Mouse (Mus musculus): ENCODE measurements around the gene Auts2. TPM values are rescaled to one million over a fixed set of nuclear protein-coding genes. Genes with fewer than 3 reads are reported as not detected.

The Auts2 gene
- total and polyA plus RNA-seq, 2 experiments from 2014 or later, result 35.2 to 57.5 TPM

GRCm38 (mm10) chr5:132249523-132249922 lies 293.6 kb downstream of the Auts2 start:
- H3K9ac ChIP-seq (replicated peaks; ENCODE audit: low read length, poor library complexity, severe bottlenecking), result no peak overlapping the region
- ATAC-seq (ENCODE audit: low FRiP score), result no peak
- H3K27me3 ChIP-seq (ENCODE audit: insufficient read depth, low read length), result no peaks in the 10 kb centered on the region
- no peak overlapping the region for H3K4me3 ChIP-seq (ENCODE audit: low read depth, low read length)
- H3K4me2 ChIP-seq (ENCODE audit: low read depth, low read length, poor library complexity, severe bottlenecking), result no peak overlapping the region
- WGBS, result 62% methylated on average over 11 of the region's 11 CpGs
- H3K36me3 ChIP-seq (ENCODE audit: insufficient read depth, low read length), result no peaks in the 10 kb centered on the region
- no peak for TF ChIP-seq CTCF (IDR thresholded peaks at IDR 0.05)
- H3K27ac ChIP-seq (ENCODE audit: low read depth, low read length), result no peak overlapping the region
- DNase-seq (ENCODE audit: low spot score), result no peak
- peaks cover 3% of the 10 kb centered on the region; the same call in 1 of the 2 replicates for H3K4me1 ChIP-seq (ENCODE audit: insufficient read depth, low read length)
- H3K9me3 ChIP-seq (ENCODE audit: low read length), result no peaks in the 10 kb centered on the region

- H3K27ac ChIP-seq (ENCODE audit: low read depth, low read length), result no peak overlapping the region
- H3K27me3 ChIP-seq (ENCODE audit: insufficient read depth, low read length), result no peaks in the 10 kb centered on the region
- no peak overlapping the region for H3K4me3 ChIP-seq (ENCODE audit: low read depth, low read length)
- 70% methylated on average over 7 of the region's 7 CpGs for WGBS
- no peaks in the 10 kb centered on the region for H3K9me3 ChIP-seq (ENCODE audit: low read length)
- TF ChIP-seq CTCF (IDR thresholded peaks at IDR 0.05), result no peak
- H3K4me1 ChIP-seq (ENCODE audit: insufficient read depth, low read length), result peaks cover 3% of the 10 kb centered on the region; the same call in 1 of the 2 replicates
- no peak overlapping the region for H3K4me2 ChIP-seq (ENCODE audit: low read depth, low read length, poor library complexity, severe bottlenecking)
- DNase-seq (ENCODE audit: low spot score), result no peak
- H3K9ac ChIP-seq (replicated peaks; ENCODE audit: low read length, poor library complexity, severe bottlenecking), result no peak overlapping the region
- ATAC-seq (ENCODE audit: low FRiP score), result no peak
- no peaks in the 10 kb centered on the region for H3K36me3 ChIP-seq (ENCODE audit: insufficient read depth, low read length)
Observed at GRCm38 (mm10) chr5:132248069-132248468, 295.1 kb downstream of the Auts2 start.

- no peak for TF ChIP-seq CTCF (IDR thresholded peaks at IDR 0.05)
- ATAC-seq (ENCODE audit: low FRiP score), result no peak
Observed at GRCm38 (mm10) chr5:132235460-132235859, 307.7 kb downstream of the Auts2 start.

GRCm38 (mm10) chr5:132234471-132234870 lies 308.7 kb downstream of the Auts2 start:
- ATAC-seq (ENCODE audit: low FRiP score) (no peak), DNase-seq (ENCODE audit: low spot score) (no peak)
- Histone ChIP-seq H3K4me3 (ENCODE audit: low read depth, low read length) (no peak overlapping the region), H3K9me3 (ENCODE audit: low read length) (no peaks in the 10 kb centered on the region), H3K36me3 (ENCODE audit: insufficient read depth, low read length) (no peaks in the 10 kb centered on the region), H3K4me1 (ENCODE audit: insufficient read depth, low read length) (no peaks in the 10 kb centered on the region), H3K27me3 (ENCODE audit: insufficient read depth, low read length) (no peaks in the 10 kb centered on the region), H3K4me2 (ENCODE audit: low read depth, low read length, poor library complexity, severe bottlenecking) (no peak overlapping the region), H3K27ac (ENCODE audit: low read depth, low read length) (no peak overlapping the region), H3K9ac (replicated peaks; ENCODE audit: low read length, poor library complexity, severe bottlenecking) (no peak overlapping the region)
- no peak for TF ChIP-seq CTCF (IDR thresholded peaks at IDR 0.05)
- 71% methylated on average over 7 of the region's 7 CpGs for WGBS

More at GRCm38 (mm10) chr5:132235460-132235859, 307.7 kb downstream of the Auts2 start:
- H3K9me3 ChIP-seq (ENCODE audit: low read length), result no peaks in the 10 kb centered on the region
- H3K4me2 ChIP-seq (ENCODE audit: low read depth, low read length, poor library complexity, severe bottlenecking), result no peak overlapping the region
- H3K27ac ChIP-seq (ENCODE audit: low read depth, low read length), result no peak overlapping the region
- H3K4me1 ChIP-seq (ENCODE audit: insufficient read depth, low read length), result no peaks in the 10 kb centered on the region
- H3K9ac ChIP-seq (replicated peaks; ENCODE audit: low read length, poor library complexity, severe bottlenecking), result no peak overlapping the region
- H3K36me3 ChIP-seq (ENCODE audit: insufficient read depth, low read length), result no peaks in the 10 kb centered on the region
- H3K27me3 ChIP-seq (ENCODE audit: insufficient read depth, low read length), result no peaks in the 10 kb centered on the region
- H3K4me3 ChIP-seq (ENCODE audit: low read depth, low read length), result no peak overlapping the region
- 86% methylated on average over 5 of the region's 5 CpGs for WGBS
- no peak for DNase-seq (ENCODE audit: low spot score)

- H3K36me3 ChIP-seq (ENCODE audit: insufficient read depth, low read length), result no peaks in the 10 kb centered on the region
- no peak overlapping the region for H3K9ac ChIP-seq (replicated peaks; ENCODE audit: low read length, poor library complexity, severe bottlenecking)
- no peaks in the 10 kb centered on the region for H3K9me3 ChIP-seq (ENCODE audit: low read length)
- TF ChIP-seq CTCF (IDR thresholded peaks at IDR 0.05), result peak; percentile 96
- no peak overlapping the region for H3K4me2 ChIP-seq (ENCODE audit: low read depth, low read length, poor library complexity, severe bottlenecking)
- H3K27ac ChIP-seq (ENCODE audit: low read depth, low read length), result no peak overlapping the region
- no peaks in the 10 kb centered on the region for H3K4me1 ChIP-seq (ENCODE audit: insufficient read depth, low read length)
- no peaks in the 10 kb centered on the region for H3K27me3 ChIP-seq (ENCODE audit: insufficient read depth, low read length)
- ATAC-seq (ENCODE audit: low FRiP score), result no peak
- 29% methylated on average over 10 of the region's 10 CpGs for WGBS
- peak; percentile 88 for DNase-seq (ENCODE audit: low spot score)
- no peak overlapping the region for H3K4me3 ChIP-seq (ENCODE audit: low read depth, low read length)
Observed at GRCm38 (mm10) chr5:132231280-132232047, 311.7 kb downstream of the Auts2 start.

GRCm38 (mm10) chr5:132229644-132230357 lies 313.3 kb downstream of the Auts2 start:
- ATAC-seq (ENCODE audit: low FRiP score) (no peak), DNase-seq (ENCODE audit: low spot score) (peak; percentile 86)
- WGBS, result 26% methylated on average over 8 of the region's 8 CpGs
- H3K9ac ChIP-seq (replicated peaks; ENCODE audit: low read length, poor library complexity, severe bottlenecking), result no peak overlapping the region
- H3K9me3 ChIP-seq (ENCODE audit: low read length), result no peaks in the 10 kb centered on the region
- no peak overlapping the region for H3K4me2 ChIP-seq (ENCODE audit: low read depth, low read length, poor library complexity, severe bottlenecking)
- H3K4me1 ChIP-seq (ENCODE audit: insufficient read depth, low read length), result no peaks in the 10 kb centered on the region
- no peaks in the 10 kb centered on the region for H3K27me3 ChIP-seq (ENCODE audit: insufficient read depth, low read length)
- H3K36me3 ChIP-seq (ENCODE audit: insufficient read depth, low read length), result no peaks in the 10 kb centered on the region
- no peak overlapping the region for H3K4me3 ChIP-seq (ENCODE audit: low read depth, low read length)
- H3K27ac ChIP-seq (ENCODE audit: low read depth, low read length), result no peak overlapping the region
- TF ChIP-seq CTCF (IDR thresholded peaks at IDR 0.05), result no peak

Measured in midbrain, postnatal 0 days (tissue).